Mouse (Mus musculus) heart, adult 8-10 months (tissue): ENCODE results near the gene Msl2. TPM values are rescaled to one million over a fixed set of nuclear protein-coding genes. Genes with fewer than 3 reads are reported as not detected.

Experiments
- DNase-seq: peaks from one replicate; pipeline ENCODE4 v3.0.0; 2022; ENCODE audit warnings: low spot score
- total RNA-seq, 4 experiments: library from RNA; stranded (reverse); gene quantifications; 2 replicates each; pipeline ENCODE4 v1.2.4; 2022

Gene Msl2
- total RNA-seq, 4 experiments from 2014 or later: 30.6 to 35.1 (median 34.1) TPM

DNA sequence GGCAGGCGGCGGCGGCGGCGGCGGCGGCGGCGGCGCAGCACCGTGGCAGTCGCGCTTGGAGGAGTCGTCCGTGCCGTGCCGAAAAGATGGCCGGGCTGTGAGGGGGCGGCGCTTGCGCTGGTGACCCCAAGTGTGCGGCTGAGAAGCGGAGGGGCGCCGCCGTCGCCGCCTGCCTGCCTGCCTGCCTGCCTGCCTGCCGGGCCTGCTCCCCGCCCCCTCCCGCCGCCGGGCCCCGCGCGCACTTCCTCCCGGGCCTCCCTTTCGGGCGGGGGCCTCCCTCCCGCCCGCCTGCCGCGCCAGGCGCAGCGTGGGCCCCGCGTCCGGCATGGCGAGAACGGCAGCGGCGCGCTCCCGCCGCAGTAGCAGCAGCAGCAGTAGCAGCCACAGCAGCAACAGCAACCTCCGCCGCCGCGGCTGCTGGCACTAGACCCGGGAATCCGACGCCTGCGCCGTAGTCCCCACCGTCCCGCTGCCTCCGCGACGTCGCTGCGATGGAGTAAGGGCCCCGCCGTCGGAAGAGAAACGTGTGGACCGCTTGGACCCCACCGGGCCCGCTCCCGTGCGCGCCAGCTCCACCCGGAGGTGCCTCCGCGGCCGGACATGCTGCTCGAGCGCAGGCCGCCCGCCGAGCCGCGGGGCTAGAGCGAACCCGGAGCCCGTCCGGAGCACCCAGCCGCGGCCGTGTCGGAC lies 576 bp downstream of the Msl2 start:
- DNase-seq: peak; percentile 75

DNA sequence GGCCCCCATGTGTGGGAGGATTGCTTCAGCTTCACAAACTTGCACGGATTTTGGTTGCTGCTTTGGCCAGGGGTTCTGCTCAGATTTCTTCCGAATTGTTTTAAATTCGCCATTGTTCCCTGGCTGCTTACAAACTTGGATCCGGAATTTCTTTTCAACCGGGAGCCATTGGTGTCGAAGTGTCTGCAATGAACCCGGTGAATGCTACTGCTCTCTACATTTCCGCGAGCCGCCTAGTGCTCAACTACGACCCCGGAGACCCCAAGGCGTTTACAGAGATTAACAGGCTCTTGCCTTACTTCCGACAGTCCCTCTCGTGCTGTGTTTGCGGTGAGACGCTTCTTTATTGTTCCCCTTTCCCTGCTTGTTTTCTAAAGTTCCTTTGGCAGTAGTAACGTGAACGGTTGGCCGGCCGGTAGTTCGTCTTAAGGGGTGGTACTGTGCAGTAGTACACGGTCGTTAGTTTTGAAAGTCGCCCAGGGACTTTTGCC lies 1.2 kb downstream of the Msl2 start:
- no peak for DNase-seq

- no peak for DNase-seq
These were observed 1.8 kb downstream of the Msl2 start for GRCm38 (mm10) chr9:101075694-101076093.

- DNase-seq: no peak
These were observed 2.4 kb downstream of the Msl2 start for GRCm38 (mm10) chr9:101076095-101076875.

DNA sequence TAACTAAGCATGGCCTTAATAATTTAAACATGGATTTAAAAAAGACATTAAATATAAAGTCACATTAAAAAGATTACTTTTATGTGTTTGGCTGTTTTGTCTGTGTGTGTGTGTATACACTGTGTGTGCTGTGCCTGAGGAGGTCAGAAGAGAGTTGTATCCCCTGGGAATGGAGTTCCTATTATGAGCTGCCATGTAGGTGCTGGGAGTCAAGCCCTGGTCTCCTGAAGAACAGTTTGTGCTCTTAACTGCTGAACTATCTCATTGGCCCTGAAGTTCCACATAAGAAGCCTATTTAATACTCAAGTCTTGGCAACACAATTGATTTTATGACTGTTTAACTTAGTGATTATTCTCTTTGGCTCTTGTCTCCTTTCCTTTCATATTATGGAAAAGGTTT lies 3.6 kb downstream of the Msl2 start:
- no peak for DNase-seq

- DNase-seq: no peak
These were observed 4.7 kb downstream of the Msl2 start for GRCm38 (mm10) chr9:101078579-101078978.

DNA sequence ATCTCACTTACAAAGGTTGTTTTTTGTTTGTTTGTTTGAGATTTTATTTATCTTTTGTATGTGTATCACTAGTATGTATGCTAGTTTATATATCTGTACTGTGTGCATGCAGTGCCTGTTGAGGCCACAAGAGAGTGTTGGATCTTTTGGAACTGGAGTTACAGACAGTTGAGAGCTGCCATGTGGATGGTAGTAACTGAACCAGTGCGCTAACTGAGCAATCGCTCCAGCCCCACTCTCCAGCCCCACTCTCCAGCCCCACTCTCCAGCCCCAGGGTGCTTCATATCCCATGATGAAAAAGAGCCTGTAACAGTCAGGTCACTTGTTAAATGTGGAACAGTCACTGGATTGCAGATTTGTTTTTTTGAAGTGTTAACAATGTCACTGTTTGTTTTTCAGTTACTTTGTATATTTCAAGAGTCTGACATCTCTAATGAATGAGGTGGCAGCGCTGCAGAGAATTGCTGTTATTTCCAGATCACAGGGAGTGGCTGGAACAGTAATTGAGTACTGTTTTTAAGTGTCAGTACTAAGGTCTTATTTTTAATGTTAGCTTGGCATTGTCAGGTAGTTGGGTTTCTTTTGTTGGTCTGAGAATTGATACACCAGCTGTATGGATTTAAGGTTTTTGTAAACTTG lies 6.3 kb downstream of the Msl2 start:
- DNase-seq: no peak

DNA sequence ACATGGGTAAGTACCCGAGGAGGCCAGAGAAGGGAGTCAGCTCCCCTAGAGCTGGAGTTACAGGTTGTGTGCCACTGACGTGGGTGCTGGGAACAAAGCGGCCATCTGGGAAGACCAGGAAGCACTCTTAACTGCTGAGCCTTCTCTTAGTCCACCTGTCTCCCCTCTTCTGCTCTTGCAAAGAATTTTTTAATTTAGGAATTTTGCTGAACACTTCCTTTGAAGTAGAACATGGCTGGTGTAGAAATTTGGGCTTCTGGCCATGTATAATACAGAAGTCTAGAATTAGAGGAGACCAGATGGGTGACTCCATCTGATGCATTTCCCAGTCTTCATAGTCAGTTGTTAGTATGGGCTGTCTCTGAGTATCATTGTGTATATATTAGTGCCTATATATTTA lies 9.8 kb downstream of the Msl2 start:
- no peak for DNase-seq

- no peak for DNase-seq
These were observed 21.5 kb downstream of the Msl2 start for GRCm38 (mm10) chr9:101095425-101095824.

- no peak for DNase-seq
These were observed 22.6 kb downstream of the Msl2 start for GRCm38 (mm10) chr9:101096461-101096860.

DNA sequence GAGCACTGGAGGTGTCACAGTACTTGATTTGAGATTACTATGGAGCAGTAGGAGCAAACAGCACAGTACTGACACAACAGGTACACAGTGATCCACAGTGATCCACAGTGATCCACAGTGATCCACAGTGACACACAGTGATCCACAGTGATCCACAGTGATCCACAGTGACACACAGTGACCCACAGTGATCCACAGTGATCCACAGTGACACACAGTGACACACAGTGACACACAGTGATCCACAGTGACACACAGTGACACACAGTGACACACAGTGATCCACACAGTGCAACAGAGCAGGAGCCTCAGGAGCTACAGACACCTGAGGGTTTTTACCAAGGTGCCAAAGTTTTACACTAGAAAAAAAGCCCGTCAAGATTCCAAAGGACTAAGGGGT lies 23.6 kb downstream of the Msl2 start:
- DNase-seq: no peak

DNA sequence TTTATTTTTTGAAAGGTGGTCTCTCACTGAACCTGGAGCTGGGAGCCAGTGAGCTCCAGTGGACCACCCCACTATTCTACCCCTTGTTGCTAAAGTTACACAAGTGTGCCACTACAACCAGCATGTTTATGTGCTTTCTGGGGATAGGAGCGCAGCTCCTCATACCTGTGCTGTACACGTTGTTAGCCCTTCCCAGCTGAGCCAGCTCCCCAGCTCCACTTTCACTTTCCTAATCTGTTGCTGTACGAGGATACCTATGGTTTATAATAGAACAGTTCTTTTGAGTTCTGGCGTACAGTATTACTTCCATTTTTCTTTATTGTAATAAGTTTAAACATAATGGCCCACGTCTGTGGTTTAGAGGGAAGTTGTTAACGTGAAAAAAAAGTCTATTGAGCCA lies 25.5 kb downstream of the Msl2 start:
- no peak for DNase-seq

DNA sequence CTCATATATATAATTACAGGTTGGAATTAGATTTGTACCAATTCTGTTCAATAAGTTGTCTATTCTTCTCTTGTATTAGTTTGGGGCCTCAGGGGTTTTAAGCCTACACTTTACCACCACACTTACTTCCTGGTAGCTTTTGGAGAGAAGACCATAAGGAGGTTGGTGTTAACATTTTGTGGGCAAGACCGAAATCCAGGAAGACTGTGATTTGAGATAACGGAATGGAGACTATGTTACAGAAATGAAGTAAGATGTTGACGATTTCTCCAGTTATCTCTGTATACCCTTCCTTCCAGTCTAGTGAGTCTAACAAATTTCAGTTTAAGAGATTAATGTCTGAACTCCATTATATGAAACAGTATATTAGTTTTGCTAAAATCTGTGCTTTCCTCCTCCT lies 26.3 kb downstream of the Msl2 start:
- DNase-seq: no peak

DNA sequence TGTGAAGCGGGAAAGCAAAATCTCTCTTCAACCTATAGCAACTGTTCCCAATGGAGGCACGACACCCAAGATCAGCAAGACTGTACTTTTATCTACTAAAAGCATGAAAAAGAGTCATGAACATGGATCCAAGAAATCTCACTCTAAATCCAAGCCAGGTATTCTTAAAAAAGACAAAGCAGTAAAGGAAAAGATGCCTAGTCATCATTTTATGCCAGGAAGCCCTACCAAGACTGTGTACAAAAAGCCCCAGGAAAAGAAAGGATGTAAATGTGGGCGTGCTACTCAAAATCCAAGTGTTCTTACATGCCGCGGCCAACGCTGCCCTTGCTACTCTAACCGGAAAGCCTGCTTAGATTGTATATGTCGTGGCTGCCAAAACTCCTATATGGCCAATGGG lies 27.6 kb downstream of the Msl2 start:
- no peak for DNase-seq

DNA sequence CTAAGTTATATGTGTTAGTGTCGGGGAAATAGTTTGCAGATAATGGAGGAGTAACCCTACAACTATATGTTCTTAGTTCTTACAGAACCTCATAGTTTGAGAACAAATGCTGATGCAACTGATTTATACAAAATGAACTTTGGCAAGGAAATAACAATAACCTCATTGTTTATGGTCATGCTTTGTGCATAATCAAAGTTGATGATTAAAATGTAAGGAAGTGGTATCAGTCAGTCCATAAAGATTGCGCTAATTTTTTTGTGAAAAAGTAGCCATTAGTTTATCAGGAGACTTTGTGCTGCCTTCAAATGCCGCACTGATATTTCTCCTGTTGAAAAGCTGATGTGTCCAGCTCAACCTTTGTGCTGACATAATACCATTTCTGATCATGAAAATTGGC lies 28.4 kb downstream of the Msl2 start:
- DNase-seq: no peak

- no peak for DNase-seq
These were observed 31.0 kb downstream of the Msl2 start for GRCm38 (mm10) chr9:101104931-101105330.

DNA sequence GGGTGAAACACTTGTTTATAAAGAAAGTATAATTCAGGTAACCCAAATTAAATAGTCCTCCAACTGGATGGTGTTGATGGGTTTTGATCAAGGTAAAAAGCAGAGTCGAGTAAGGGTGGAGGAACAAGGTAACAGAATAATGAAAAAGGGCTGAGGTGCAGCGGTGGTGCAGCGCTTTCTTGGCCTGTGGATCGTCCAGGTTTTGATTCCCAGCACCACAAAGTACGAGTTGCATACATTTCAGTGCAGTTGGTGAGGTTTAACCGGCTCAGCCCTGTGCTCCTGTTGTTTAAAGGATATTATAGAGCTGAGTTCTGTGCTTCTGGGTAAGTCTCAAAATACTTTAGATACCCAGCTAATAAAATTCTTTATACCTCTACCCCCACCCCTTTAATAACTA lies 31.8 kb downstream of the Msl2 start:
- no peak for DNase-seq

DNA sequence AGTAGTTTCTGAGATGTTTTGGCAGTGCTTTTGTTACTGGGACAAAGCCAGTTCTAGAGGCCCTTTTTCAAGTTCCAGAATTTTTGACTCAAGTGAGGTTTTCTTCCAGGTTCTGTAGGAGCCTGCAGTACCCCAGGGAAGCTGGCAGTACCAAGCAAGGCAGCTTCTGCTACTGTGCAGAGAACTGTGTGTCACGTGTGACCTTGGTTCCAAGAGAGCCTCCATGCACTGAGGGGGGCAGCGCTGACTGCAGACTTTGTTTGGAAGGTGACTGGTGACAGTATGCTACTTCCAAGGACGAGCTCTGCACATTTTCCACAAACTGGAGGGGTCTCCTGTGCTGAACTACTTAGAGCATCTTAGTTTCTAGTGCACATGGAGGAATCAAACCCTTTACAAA lies 33.5 kb downstream of the Msl2 start:
- DNase-seq: no peak

- DNase-seq: peak; percentile 43
These were observed 36.1 kb downstream of the Msl2 start for GRCm38 (mm10) chr9:101110013-101110412.

DNA sequence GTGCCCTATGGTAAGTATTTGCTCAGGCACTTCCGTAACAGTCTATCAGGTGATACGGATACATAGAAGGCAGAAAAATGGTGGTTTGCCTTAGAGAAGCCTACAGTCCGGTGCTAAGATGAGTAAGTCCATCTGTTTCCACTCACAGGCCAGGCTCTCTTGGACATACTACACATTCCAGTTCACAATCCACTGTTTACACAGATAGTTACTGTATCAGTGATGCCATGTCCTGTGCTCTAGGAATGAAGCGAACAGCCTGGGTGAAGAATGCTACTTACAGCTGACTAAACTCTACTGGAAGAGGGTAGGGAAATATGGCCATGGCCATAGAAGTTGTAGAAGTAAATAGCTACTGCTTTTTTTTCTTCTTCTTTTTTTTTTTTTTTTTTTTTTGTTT lies 39.4 kb downstream of the Msl2 start:
- no peak for DNase-seq

DNA sequence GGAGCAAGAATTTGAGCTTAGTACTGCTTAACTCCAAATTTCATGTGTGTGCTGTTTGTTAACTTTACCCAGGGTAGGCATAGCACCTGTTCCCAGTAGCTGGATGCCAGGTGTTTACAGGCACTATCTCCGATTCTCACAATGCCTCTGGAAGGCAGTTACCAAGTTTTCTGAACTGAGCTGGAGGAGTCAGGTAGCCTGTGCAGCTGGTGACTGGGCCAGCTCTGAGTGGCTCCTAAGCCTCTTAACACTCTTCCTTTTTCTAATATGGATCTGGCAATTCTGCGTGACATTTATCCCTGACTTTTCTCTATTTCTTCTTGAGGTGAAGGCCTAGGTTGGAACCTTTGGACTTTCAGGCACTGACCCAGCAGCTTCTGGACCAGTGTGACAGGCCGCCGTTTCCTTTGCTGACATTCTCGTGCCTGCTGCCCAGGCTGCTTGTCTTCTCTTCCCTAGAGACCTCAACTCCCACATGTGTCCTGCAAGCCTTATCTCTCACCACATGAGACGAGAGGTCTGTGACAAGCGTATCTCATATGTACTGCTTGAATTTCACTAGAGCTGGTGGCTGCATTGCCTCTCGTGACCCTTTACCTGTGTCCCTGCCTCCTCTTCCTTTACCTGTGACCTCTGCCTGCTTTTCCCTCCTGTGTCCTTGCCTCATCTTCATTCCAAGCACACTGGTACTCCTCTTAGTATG lies 40.4 kb downstream of the Msl2 start:
- DNase-seq: no peak

DNA sequence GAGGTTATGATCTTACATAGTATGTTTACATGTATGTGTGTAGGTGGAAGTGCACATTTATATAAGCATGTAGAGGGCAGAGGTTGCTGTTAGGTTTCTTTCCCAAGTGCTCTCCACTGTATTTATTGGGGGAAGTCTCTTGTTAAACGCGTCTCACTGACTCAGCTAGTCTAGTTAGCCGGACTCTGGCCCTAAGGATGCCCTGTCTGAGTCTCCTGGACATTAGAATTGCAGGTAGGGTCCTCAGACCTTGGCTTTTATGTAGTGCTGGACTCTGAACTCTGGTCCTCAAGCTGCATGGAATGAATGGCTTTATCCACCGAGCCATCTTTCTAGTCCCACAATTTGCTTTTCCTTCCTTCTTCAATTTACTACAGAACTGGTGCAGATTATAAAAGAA lies 69.7 kb downstream of the Msl2 start:
- no peak for DNase-seq
